Mouse (Mus musculus): ENCODE measurements around the gene Zfp78.
A peak's percentile ranks its signal among the peaks of the same experiment; 100 is the strongest.
"Not testable (repeated sequence)": the region's sequence is repeated elsewhere in the genome, so short reads cannot be mapped to it uniquely, and the experiment has no call there.

Gene Zfp78

GRCm38 (mm10) chr7:6363047-6363488 lies at the start of gene Zfp78:
Gene Zfp78, plus strand, starts transcription at chr7:6363280.
- DNase-seq (ENCODE audit: low spot score) = peak; percentile 95

GRCm38 (mm10) chr7:6330458-6331232 lies 32.4 kb upstream of the Zfp78 start:
- DNase-seq (ENCODE audit: low spot score) = peak; percentile 36

- DNase-seq (ENCODE audit: low spot score) = peak; percentile 90
These were observed 31.7 kb upstream of the Zfp78 start, which contains the start of gene Zfp583 for GRCm38 (mm10) chr7:6331233-6331956. Gene Zfp583, minus strand, starts transcription at chr7:6331285.

GRCm38 (mm10) chr7:6339865-6340264 lies 23.2 kb upstream of the Zfp78 start:
- DNase-seq (ENCODE audit: low spot score) = no peak

GRCm38 (mm10) chr7:6343501-6344071 lies 19.5 kb upstream of the Zfp78 start, which contains the start of gene Gm3854:
Gene Gm3854, plus strand, starts transcription at chr7:6343759.
- peak; percentile 82 for DNase-seq (ENCODE audit: low spot score)

- no peak for DNase-seq (ENCODE audit: low spot score)
These were observed 19.0 kb upstream of the Zfp78 start for GRCm38 (mm10) chr7:6344124-6344523.

- DNase-seq (ENCODE audit: low spot score) = no peak
These were observed 5.0 kb upstream of the Zfp78 start for GRCm38 (mm10) chr7:6358121-6358520.

GRCm38 (mm10) chr7:6358937-6359590 lies 4.0 kb upstream of the Zfp78 start:
- peak; percentile 87 for DNase-seq (ENCODE audit: low spot score)

- DNase-seq (ENCODE audit: low spot score) = no peak
These were observed 2.5 kb upstream of the Zfp78 start for GRCm38 (mm10) chr7:6360477-6361060.

GRCm38 (mm10) chr7:6361756-6362155 lies 1.3 kb upstream of the Zfp78 start:
- DNase-seq (ENCODE audit: low spot score) = no peak

GRCm38 (mm10) chr7:6362268-6363046 lies 623 bp upstream of the Zfp78 start:
- peak; percentile 100 for DNase-seq (ENCODE audit: low spot score)

GRCm38 (mm10) chr7:6364761-6365160 lies 1.7 kb downstream of the Zfp78 start:
- DNase-seq (ENCODE audit: low spot score) = no peak

GRCm38 (mm10) chr7:6367185-6367584 lies 4.1 kb downstream of the Zfp78 start:
- DNase-seq (ENCODE audit: low spot score) = no peak

- not testable (repeated sequence) for DNase-seq (ENCODE audit: low spot score)
These were observed 5.1 kb downstream of the Zfp78 start for GRCm38 (mm10) chr7:6368146-6368545.

GRCm38 (mm10) chr7:6369460-6369859 lies 6.4 kb downstream of the Zfp78 start:
- DNase-seq (ENCODE audit: low spot score) = no peak

- DNase-seq (ENCODE audit: low spot score) = no peak
These were observed 9.9 kb downstream of the Zfp78 start for GRCm38 (mm10) chr7:6372993-6373392.

- DNase-seq (ENCODE audit: low spot score) = no peak
These were observed 15.4 kb downstream of the Zfp78 start for GRCm38 (mm10) chr7:6378441-6378840.

- DNase-seq (ENCODE audit: low spot score) = no peak
These were observed 18.4 kb downstream of the Zfp78 start for GRCm38 (mm10) chr7:6381431-6381830.

GRCm38 (mm10) chr7:6383044-6383455 lies 20.0 kb downstream of the Zfp78 start, which contains the start of gene Zfp28:
Gene Zfp28, plus strand, starts transcription at chr7:6383295.
- DNase-seq (ENCODE audit: low spot score) = peak; percentile 97

GRCm38 (mm10) chr7:6384011-6384410 lies 20.9 kb downstream of the Zfp78 start:
- DNase-seq (ENCODE audit: low spot score) = no peak

GRCm38 (mm10) chr7:6386995-6387394 lies 23.9 kb downstream of the Zfp78 start:
- no peak for DNase-seq (ENCODE audit: low spot score)

Data from retina, embryonic 14.5 days (tissue).